Mouse (Mus musculus) Patski (cell line): ENCODE results near the gene Ppp2r3c. TPM values are rescaled to one million over a fixed set of nuclear protein-coding genes. Genes with fewer than 3 reads are reported as not detected.
A peak's percentile ranks its signal among the peaks of the same experiment; 100 is the strongest.
"Not testable (repeated sequence)": the region's sequence is repeated elsewhere in the genome, so short reads cannot be mapped to it uniquely, and the experiment has no call there.

Experiments used
- ATAC-seq: fragments of 100-300 bp; one replicate; pipeline ENCODE4 v1.8.0; 2021
- CTCF ChIA-PET: fragments of 350-600 bp; sonication (Branson Sonifier 250); formaldehyde crosslinking; loops from one replicate; lab custom pipeline; 2022; ENCODE audit warnings: inconsistent platforms; lab: Charles Lee
- POLR2A ChIA-PET: fragments of 350-600 bp; sonication (Branson Sonifier 250); formaldehyde crosslinking; loops from one replicate; lab custom pipeline; 2022; ENCODE audit warnings: antibody characterized with exemption, inconsistent platforms; lab: Charles Lee
- DNase-seq: peaks from one replicate; pipeline ENCODE4 v3.0.0-alpha.2; 2011; ENCODE audit warnings: low read depth, low spot score
- H3K27me3 ChIP-seq: fragments of 371-371 bp; one replicate; pipeline ENCODE4 v1.5.1; 2021
- CTCF ChIP-seq: fragments of 100-300 bp; IDR thresholded peaks from one replicate; pipeline ENCODE4 v1.5.1; 2021
- in situ Hi-C: fragments of 300-500 bp; cut with MboI; formaldehyde crosslinking; loops from 3 replicates; pipeline ENCODE4 v1.11.1; 2018; ENCODE audit warnings: low pct_unique_long_range_greater_than_20kb, mixed read lengths
- polyA plus RNA-seq: library from polyadenylated mRNA; unstranded; gene quantifications from one replicate; pipeline ENCODE4 v1.2.3, GENCODE M21; 2021

The Ppp2r3c gene
- polyA plus RNA-seq, 1 experiment from 2014 or later = 20.4 TPM

- CTCF ChIA-PET = no interaction called here
- POLR2A ChIA-PET = no interaction called here
- no peak for TF ChIP-seq CTCF
- in situ Hi-C loops = no loop called here
- DNase-seq = peak; percentile 6
- H3K27me3 ChIP-seq = no peaks in the 10 kb centered on the region
- no peak for ATAC-seq
These were observed 30.6 kb downstream of the Ppp2r3c start for GRCm38 (mm10) chr12:55272243-55272642.

GRCm38 (mm10) chr12:55263385-55263784, 39.4 kb downstream of the Ppp2r3c start:
- POLR2A ChIA-PET, DNase-seq, H3K27me3 ChIP-seq, CTCF ChIA-PET, in situ Hi-C loops, ATAC-seq: not testable (repeated sequence)

- ATAC-seq, POLR2A ChIA-PET, CTCF ChIA-PET, H3K27me3 ChIP-seq, DNase-seq, in situ Hi-C loops: not testable (repeated sequence)
These were observed 40.8 kb downstream of the Ppp2r3c start for GRCm38 (mm10) chr12:55261950-55262349.

GRCm38 (mm10) chr12:55242243-55242642, 60.6 kb downstream of the Ppp2r3c start:
- DNase-seq, CTCF ChIA-PET, in situ Hi-C loops, POLR2A ChIA-PET, H3K27me3 ChIP-seq, ATAC-seq: not testable (repeated sequence)

- H3K27me3 ChIP-seq, POLR2A ChIA-PET, DNase-seq, CTCF ChIA-PET, in situ Hi-C loops, ATAC-seq: not testable (repeated sequence)
These were observed 72.3 kb downstream of the Ppp2r3c start for GRCm38 (mm10) chr12:55230520-55230861.

GRCm38 (mm10) chr12:55229626-55230519, 72.9 kb downstream of the Ppp2r3c start, which contains the start of gene Srp54c:
Srp54c (plus strand) TSS chr12:55230168.
- CTCF ChIA-PET, POLR2A ChIA-PET, H3K27me3 ChIP-seq, in situ Hi-C loops, DNase-seq: not testable (repeated sequence)
- ATAC-seq = peak; percentile 90

Other genes starting within 250 kb of the Ppp2r3c start
- gene 2700097O09Rik, start 222.9 kb downstream of the Ppp2r3c start, polyA plus RNA-seq = 14.3 TPM
- gene Srp54a, start 222.7 kb downstream of the Ppp2r3c start, polyA plus RNA-seq = 93.6 TPM
- 12.3 TPM for gene Fam177a, start 178.5 kb downstream of the Ppp2r3c start, polyA plus RNA-seq
- 37.6 TPM for gene Srp54b, start 147.9 kb downstream of the Ppp2r3c start, polyA plus RNA-seq
- not detected for gene 1700047I17Rik2, start 103.4 kb downstream of the Ppp2r3c start, polyA plus RNA-seq
- gene Srp54c, start 72.8 kb downstream of the Ppp2r3c start, polyA plus RNA-seq = 45.6 TPM
- 18.7 TPM for gene 1110008L16Rik, start 3.4 kb downstream of the Ppp2r3c start, polyA plus RNA-seq
- 212 TPM for gene Psma6, start 81.2 kb upstream of the Ppp2r3c start, polyA plus RNA-seq
- gene Nfkbia, start 189.6 kb upstream of the Ppp2r3c start, polyA plus RNA-seq = 47.7 TPM